Mouse (Mus musculus): ENCODE data around the gene Cd163l1.

The Cd163l1 gene

DNA sequence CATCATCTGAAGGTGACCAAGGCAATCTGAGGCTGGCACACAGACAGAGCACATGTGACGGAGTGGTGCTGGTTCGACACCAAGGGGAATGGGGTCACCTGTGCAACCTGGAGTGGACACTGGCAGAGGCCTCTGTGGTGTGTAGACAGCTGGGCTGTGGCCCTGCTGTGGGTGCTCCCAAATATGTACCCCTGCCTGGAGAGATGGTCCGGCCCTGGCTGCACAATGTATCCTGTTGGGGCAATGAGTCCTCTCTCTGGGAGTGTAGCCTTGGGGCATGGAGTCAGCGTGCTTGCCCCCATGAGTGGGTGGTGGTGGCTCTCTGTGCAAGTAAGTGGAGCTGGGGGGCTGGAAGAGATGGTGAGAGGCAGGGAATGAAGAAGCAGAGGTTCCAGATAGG is 2.3 kb downstream of the Cd163l1 start:
- no peak for DNase-seq (ENCODE audit: low spot score)

- no peak for DNase-seq (ENCODE audit: low spot score)
Measured at GRCm38 (mm10) chr7:140224209-140224608, 6.1 kb downstream of the Cd163l1 start.

DNA sequence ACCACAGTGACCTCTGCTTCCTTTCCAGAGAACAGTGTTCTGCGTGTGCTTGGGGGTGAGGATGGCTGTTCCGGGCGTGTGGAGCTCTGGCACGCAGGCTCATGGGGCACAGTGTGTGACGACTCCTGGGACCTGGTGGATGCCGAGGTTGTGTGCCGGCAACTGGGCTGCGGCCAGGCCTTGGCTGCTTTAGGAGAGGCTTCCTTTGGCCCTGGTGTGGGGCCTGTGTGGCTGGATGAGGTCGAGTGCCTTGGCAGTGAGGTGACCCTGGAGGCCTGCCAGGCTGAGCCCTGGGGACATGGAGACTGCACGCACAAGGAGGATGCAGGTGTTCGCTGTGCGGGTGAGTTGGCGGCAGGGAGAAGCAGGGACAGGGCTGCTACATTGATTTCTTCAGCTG is 10.4 kb downstream of the Cd163l1 start:
- DNase-seq (ENCODE audit: low spot score) = no peak

DNA sequence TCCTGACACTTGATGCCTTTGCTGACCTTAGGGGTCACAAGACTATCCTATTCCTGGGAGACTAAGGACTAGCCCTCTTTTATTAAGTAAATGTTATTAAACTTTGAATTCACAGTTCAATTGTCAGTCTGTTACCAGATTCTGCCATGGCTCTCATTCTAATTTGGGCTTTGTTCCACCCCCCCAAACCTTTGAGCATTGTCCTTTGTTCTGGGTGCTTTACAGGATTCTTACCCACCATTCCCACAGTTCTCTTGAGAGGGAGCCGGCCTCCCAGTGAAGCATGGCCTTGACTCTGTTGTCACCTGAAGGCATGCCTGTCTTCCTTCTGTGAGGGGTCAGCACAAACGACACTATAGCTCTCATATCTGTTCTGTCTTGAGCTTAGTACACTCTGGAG is 13.0 kb downstream of the Cd163l1 start:
- DNase-seq (ENCODE audit: low spot score) = no peak

DNA sequence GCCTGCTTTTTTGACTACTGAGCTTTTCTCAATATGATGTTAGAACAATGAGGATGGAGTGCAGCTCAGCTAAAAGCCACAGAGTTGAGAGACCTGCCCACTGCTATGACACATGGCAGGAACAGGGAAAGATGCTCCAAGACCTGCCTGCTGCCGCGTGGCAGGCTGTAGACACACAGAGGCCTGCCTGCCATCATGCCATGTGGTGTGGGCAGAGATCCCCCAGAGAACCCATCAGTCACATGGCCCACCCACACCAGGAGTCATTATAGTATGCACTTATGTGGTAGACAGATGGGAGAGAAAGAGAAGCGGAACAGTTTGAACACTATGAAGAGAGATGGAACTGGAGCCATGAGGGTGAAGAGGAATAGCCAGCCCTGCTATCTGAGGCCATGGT is 15.6 kb downstream of the Cd163l1 start:
- DNase-seq (ENCODE audit: low spot score) = no peak

DNA sequence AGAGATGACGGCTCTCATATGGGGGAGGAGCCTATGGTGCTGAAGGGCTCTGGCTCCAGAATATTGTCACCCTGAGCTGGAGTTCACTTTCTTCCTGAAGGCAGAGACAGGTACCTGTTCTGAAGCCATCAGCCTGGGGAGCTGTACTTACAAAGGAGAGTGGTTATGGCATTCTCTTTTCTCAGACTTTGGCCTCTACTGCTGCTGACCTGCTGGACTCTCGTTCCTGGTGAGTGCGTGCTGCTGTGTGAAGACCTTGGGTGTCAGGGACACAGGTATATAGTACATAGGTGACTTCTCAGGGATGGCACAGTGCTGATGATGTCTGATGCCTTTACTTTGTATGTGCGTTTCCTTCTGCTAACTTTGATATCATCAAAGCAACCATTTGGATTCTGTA is 29.1 kb downstream of the Cd163l1 start, which contains the start of gene 5830411N06Rik:
TSS of gene 5830411N06Rik (plus strand) at position 69 of the 400 bp plus-strand sequence.
- DNase-seq (ENCODE audit: low spot score) = no peak

- no peak for DNase-seq (ENCODE audit: low spot score)
Measured at GRCm38 (mm10) chr7:140253780-140254299, 35.8 kb downstream of the Cd163l1 start.
